Comparison of ENCODE assay signal across 11 mouse cellular contexts in genomic region chr1:172221297-172222063, GRCm38 (mm10). TPM values are rescaled to one million over a fixed set of nuclear protein-coding genes. Genes with fewer than 3 reads are reported as not detected.
A peak's percentile ranks its signal among the peaks of the same experiment; 100 is the strongest.
DNase-seq lines count a peak whose midpoint lies in the region; ATAC-seq and TF ChIP-seq lines count a peak whose summit lies in the region.
"Had no signal": no experiment of that assay in that cellular context is flagged by ENCODE, and none has a peak within 500 bp of the region (broad histone marks: within the 10 kb centered on the region; RNA-seq: fewer than 3 reads in every experiment).

No protein-coding gene starts in this region.

- TF ChIP-seq CTCF in heart, postnatal 0 days (IDR thresholded peaks at IDR 0.05; ENCODE audit: low read depth), result no peak

- no peaks in the 10 kb centered on the region for H3K36me3 ChIP-seq in heart, embryonic 15.5 days
- H3K36me3 ChIP-seq in midbrain, embryonic 11.5 days (ENCODE audit: control insufficient read depth, insufficient read depth, low read length), result no peaks in the 10 kb centered on the region
- H3K36me3 ChIP-seq in midbrain, embryonic 14.5 days (ENCODE audit: control insufficient read depth, insufficient read depth, low read length), result no peaks in the 10 kb centered on the region
- H3K36me3 ChIP-seq in heart, postnatal 0 days (replicated peaks; ENCODE audit: control insufficient read depth, insufficient read depth, low read length), result no peaks in the 10 kb centered on the region
- no peaks in the 10 kb centered on the region for H3K36me3 ChIP-seq in stomach, embryonic 16.5 days (ENCODE audit: control insufficient read depth, insufficient read depth, low read length)

- no peak overlapping the region for H3K4me2 ChIP-seq in heart, embryonic 15.5 days
- H3K4me2 ChIP-seq in midbrain, embryonic 11.5 days, result no peak overlapping the region
- H3K4me2 ChIP-seq in midbrain, embryonic 14.5 days (ENCODE audit: low read length), result no peak overlapping the region
- H3K4me2 ChIP-seq in heart, postnatal 0 days (ENCODE audit: low read depth, low read length), result no peak overlapping the region
- no peak overlapping the region for H3K4me2 ChIP-seq in stomach, embryonic 16.5 days (ENCODE audit: low read depth, low read length)

- 33% methylated on average over 11 of the region's 11 CpGs for WGBS in heart, embryonic 15.5 days
- WGBS in midbrain, embryonic 11.5 days, result 48% methylated on average over 11 of the region's 11 CpGs
- WGBS in midbrain, embryonic 14.5 days, result 41% methylated on average over 11 of the region's 11 CpGs
- WGBS in heart, postnatal 0 days, result 46% methylated on average over 11 of the region's 11 CpGs
- WGBS in stomach, embryonic 16.5 days, result 52% methylated on average over 11 of the region's 11 CpGs

- DNase-seq in heart, adult 11 months, result no peak
- peak; percentile 87 for DNase-seq in midbrain, embryonic 11.5 days (ENCODE audit: low spot score, missing footprints)
- DNase-seq in midbrain, embryonic 14.5 days, result no peak
- no peak for DNase-seq in heart, postnatal 0 days (ENCODE audit: low spot score)
- DNase-seq in cerebellum, adult 9-10 months, result no peak
- no peak for DNase-seq in right cerebral cortex, postnatal 36 days (ENCODE audit: low spot score in 2 of 2)
- DNase-seq: layer of hippocampus, adult 9-11 months; thymus, adult 18-20 months had no signal

- H3K9ac ChIP-seq in heart, embryonic 15.5 days, result no peak overlapping the region
- 0 out of 2 replicates have a peak overlapping the region, but pooled peaks have one; percentile 4 for H3K9ac ChIP-seq in midbrain, embryonic 11.5 days (ENCODE audit: low read length)
- H3K9ac ChIP-seq in midbrain, embryonic 14.5 days (replicated peaks; ENCODE audit: low read length), result no peak overlapping the region
- H3K9ac ChIP-seq in heart, postnatal 0 days (replicated peaks; ENCODE audit: low read depth, low read length), result no peak overlapping the region; the same call in 1 of the 2 replicates
- H3K9ac ChIP-seq in stomach, embryonic 16.5 days (ENCODE audit: low read length), result 0 out of 2 replicates have a peak overlapping the region, but pooled peaks have one; percentile 12

- peaks cover 73% of the 10 kb centered on the region for H3K4me1 ChIP-seq in heart, embryonic 15.5 days (replicated peaks)
- peaks cover 8% of the 10 kb centered on the region for H3K4me1 ChIP-seq in midbrain, embryonic 11.5 days (ENCODE audit: control insufficient read depth, insufficient read depth, low read length)
- peaks cover 16% of the 10 kb centered on the region for H3K4me1 ChIP-seq in midbrain, embryonic 14.5 days (ENCODE audit: control insufficient read depth, insufficient read depth, low read length)
- peaks cover 49% of the 10 kb centered on the region for H3K4me1 ChIP-seq in heart, postnatal 0 days (ENCODE audit: control insufficient read depth, insufficient read depth)
- peaks cover 34% of the 10 kb centered on the region for H3K4me1 ChIP-seq in stomach, embryonic 16.5 days (ENCODE audit: control insufficient read depth, insufficient read depth, low read length)

- H3K9me3 ChIP-seq in heart, embryonic 15.5 days (replicated peaks), result no peaks in the 10 kb centered on the region
- H3K9me3 ChIP-seq in midbrain, embryonic 11.5 days (ENCODE audit: control insufficient read depth, low read length), result no peaks in the 10 kb centered on the region
- no peaks in the 10 kb centered on the region for H3K9me3 ChIP-seq in midbrain, embryonic 14.5 days (ENCODE audit: control insufficient read depth, low read length)
- H3K9me3 ChIP-seq in heart, postnatal 0 days (replicated peaks; ENCODE audit: control insufficient read depth, low read length), result no peaks in the 10 kb centered on the region
- H3K9me3 ChIP-seq in stomach, embryonic 16.5 days (replicated peaks; ENCODE audit: control insufficient read depth, low read length), result no peaks in the 10 kb centered on the region

- H3K4me3 ChIP-seq in heart, embryonic 15.5 days, result no peak overlapping the region
- no peak overlapping the region for H3K4me3 ChIP-seq in midbrain, embryonic 11.5 days (ENCODE audit: low read depth, low read length)
- no peak overlapping the region for H3K4me3 ChIP-seq in midbrain, embryonic 14.5 days (replicated peaks; ENCODE audit: low read depth, low read length)
- H3K4me3 ChIP-seq in heart, postnatal 0 days (ENCODE audit: low read depth, low read length), result no peak overlapping the region
- H3K4me3 ChIP-seq in stomach, embryonic 16.5 days (replicated peaks; ENCODE audit: low read length), result no peak overlapping the region

- H3K27me3 ChIP-seq in heart, embryonic 15.5 days, result no peaks in the 10 kb centered on the region
- no peaks in the 10 kb centered on the region for H3K27me3 ChIP-seq in midbrain, embryonic 11.5 days (ENCODE audit: control insufficient read depth, insufficient read depth, low read length)
- H3K27me3 ChIP-seq in midbrain, embryonic 14.5 days (ENCODE audit: control insufficient read depth, insufficient read depth, low read length), result no peaks in the 10 kb centered on the region
- H3K27me3 ChIP-seq in heart, postnatal 0 days (ENCODE audit: control insufficient read depth, insufficient read depth, low read length), result no peaks in the 10 kb centered on the region
- H3K27me3 ChIP-seq in stomach, embryonic 16.5 days (ENCODE audit: control insufficient read depth, insufficient read depth, low read length), result no peaks in the 10 kb centered on the region

- TF ChIP-seq EP300 in heart, postnatal 0 days (IDR thresholded peaks at IDR 0.05; ENCODE audit: low read depth), result no peak

- peak overlapping the region; percentile 91 for H3K27ac ChIP-seq in heart, embryonic 15.5 days
- no peak overlapping the region for H3K27ac ChIP-seq in midbrain, embryonic 11.5 days (ENCODE audit: low read depth, low read length)
- H3K27ac ChIP-seq in midbrain, embryonic 14.5 days (replicated peaks; ENCODE audit: low read depth, low read length), result no peak overlapping the region
- peak overlapping the region; percentile 85 for H3K27ac ChIP-seq in heart, postnatal 0 days (ENCODE audit: low read depth)
- H3K27ac ChIP-seq in stomach, embryonic 16.5 days (ENCODE audit: low read length), result peak overlapping the region; percentile 34; the same call in 1 of the 2 replicates

- no peak for ATAC-seq in heart, embryonic 15.5 days (replicated peaks; ENCODE audit: insufficient number of reproducible peaks, insufficient read depth, low FRiP score, low read depth)
- no peak for ATAC-seq in midbrain, embryonic 11.5 days (ENCODE audit: low FRiP score)
- no peak for ATAC-seq in midbrain, embryonic 14.5 days (ENCODE audit: low FRiP score, low TSS enrichment)
- ATAC-seq in heart, postnatal 0 days (ENCODE audit: insufficient read depth, low read depth), result no peak
- no peak for ATAC-seq in stomach, embryonic 16.5 days (ENCODE audit: insufficient read depth, low FRiP score)

RNA-seq across cellular contexts. Expression of gene Casq1, which starts 1.8 kb away (rescaled TPM):
- 96.7 and 102 TPM in 2 replicates for polyA plus RNA-seq in heart, embryonic 15.5 days (2015; fragmentation: Nextera tagmentation; extraction: Ambion mirVana)
- 1.4 and 2.1 TPM in 2 replicates for polyA plus RNA-seq in midbrain, embryonic 11.5 days (2014; fragmentation: Nextera tagmentation; extraction: Ambion mirVana)
- polyA plus RNA-seq in midbrain, embryonic 14.5 days (2014; fragmentation: Nextera tagmentation; extraction: Ambion mirVana), result 1.6 and 2.3 TPM in 2 replicates
- total RNA-seq in heart, postnatal 0 days (2014; rRNA removed; ENCODE audit: low replicate concordance), result 61.2 and 68.0 TPM in 2 replicates
- 60.3 and 65.0 TPM in 2 replicates for polyA plus RNA-seq in heart, postnatal 0 days (2015; fragmentation: Nextera tagmentation; extraction: Ambion mirVana)
- 26.1 and 53.9 TPM in 2 replicates for polyA plus RNA-seq in stomach, embryonic 16.5 days (2015; fragmentation: Nextera tagmentation; extraction: Ambion mirVana)
- total RNA-seq: megakaryocyte, adult 5-6 weeks had no signal

RNA-seq across cellular contexts. Expression of gene Pea15a, which starts 14.9 kb away (rescaled TPM):
- polyA plus RNA-seq in heart, embryonic 15.5 days (2015; fragmentation: Nextera tagmentation; extraction: Ambion mirVana), result 165 and 179 TPM in 2 replicates
- 332 and 337 TPM in 2 replicates for polyA plus RNA-seq in midbrain, embryonic 11.5 days (2014; fragmentation: Nextera tagmentation; extraction: Ambion mirVana)
- polyA plus RNA-seq in midbrain, embryonic 14.5 days (2014; fragmentation: Nextera tagmentation; extraction: Ambion mirVana), result 314 and 385 TPM in 2 replicates
- 78.3 and 105 TPM in 2 replicates for total RNA-seq in heart, postnatal 0 days (2014; rRNA removed; ENCODE audit: low replicate concordance)
- polyA plus RNA-seq in heart, postnatal 0 days (2015; fragmentation: Nextera tagmentation; extraction: Ambion mirVana), result 99.2 and 99.3 TPM in 2 replicates
- polyA plus RNA-seq in stomach, embryonic 16.5 days (2015; fragmentation: Nextera tagmentation; extraction: Ambion mirVana), result 131 and 148 TPM in 2 replicates

RNA-seq across cellular contexts. Expression of gene Atp1a4, which starts 36.7 kb away (rescaled TPM):
- polyA plus RNA-seq in heart, embryonic 15.5 days (2015; fragmentation: Nextera tagmentation; extraction: Ambion mirVana), result 0.10 and 0.28 TPM in 2 replicates
- polyA plus RNA-seq in midbrain, embryonic 11.5 days (2014; fragmentation: Nextera tagmentation; extraction: Ambion mirVana), result not detected in 2 replicates
- not detected in 2 replicates for polyA plus RNA-seq in midbrain, embryonic 14.5 days (2014; fragmentation: Nextera tagmentation; extraction: Ambion mirVana)
- total RNA-seq in heart, postnatal 0 days (2014; rRNA removed; ENCODE audit: low replicate concordance), result not detected in 2 replicates
- polyA plus RNA-seq in heart, postnatal 0 days (2015; fragmentation: Nextera tagmentation; extraction: Ambion mirVana), result 0.07 TPM in 2 replicates
- 0.04 TPM in 1 of 2 replicates, not detected in the other for polyA plus RNA-seq in stomach, embryonic 16.5 days (2015; fragmentation: Nextera tagmentation; extraction: Ambion mirVana)
- total RNA-seq: megakaryocyte, adult 5-6 weeks had no signal

RNA-seq across cellular contexts. Expression of gene Igsf8, which starts 40.0 kb away (rescaled TPM):
- 20.6 and 35.4 TPM in 2 replicates for polyA plus RNA-seq in heart, embryonic 15.5 days (2015; fragmentation: Nextera tagmentation; extraction: Ambion mirVana)
- polyA plus RNA-seq in midbrain, embryonic 11.5 days (2014; fragmentation: Nextera tagmentation; extraction: Ambion mirVana), result 47.2 and 55.1 TPM in 2 replicates
- 55.6 and 61.0 TPM in 2 replicates for polyA plus RNA-seq in midbrain, embryonic 14.5 days (2014; fragmentation: Nextera tagmentation; extraction: Ambion mirVana)
- total RNA-seq in heart, postnatal 0 days (2014; rRNA removed; ENCODE audit: low replicate concordance), result 22.1 and 30.8 TPM in 2 replicates
- 11.4 and 12.6 TPM in 2 replicates for polyA plus RNA-seq in heart, postnatal 0 days (2015; fragmentation: Nextera tagmentation; extraction: Ambion mirVana)
- polyA plus RNA-seq in stomach, embryonic 16.5 days (2015; fragmentation: Nextera tagmentation; extraction: Ambion mirVana), result 27.8 and 35.0 TPM in 2 replicates

Comparison
In these comparisons a context has a peak if more than half of its experiments do, and no peak if none do; other contexts are left out.
1. H3K9ac ChIP-seq: peak in midbrain, embryonic 11.5 days (single experiment) and stomach, embryonic 16.5 days (single experiment); none in heart, embryonic 15.5 days (single experiment), midbrain, embryonic 14.5 days (single experiment) and heart, postnatal 0 days (single experiment).
2. H3K27ac ChIP-seq: peak in heart, embryonic 15.5 days (single experiment), heart, postnatal 0 days (single experiment) and stomach, embryonic 16.5 days (single experiment); none in midbrain, embryonic 11.5 days (single experiment) and midbrain, embryonic 14.5 days (single experiment).